Mouse (Mus musculus) common myeloid progenitor, adult 5-6 weeks (primary cell): Measurements from ENCODE around the gene Trim54. TPM values are rescaled to one million over a fixed set of nuclear protein-coding genes. Genes with fewer than 3 reads are reported as not detected.

Source experiments
- ATAC-seq: replicated peaks from 2 replicates; pipeline ENCODE4 v1.8.0; 2016; ENCODE audit warnings: low read depth, mild to moderate bottlenecking, moderate TSS enrichment, inconsistent platforms; ENCODE audit not compliant: poor library complexity, severe bottlenecking
- total RNA-seq: library from RNA; stranded (forward); fragments of 200-1000, 187-1606 nt; gene quantifications from 2 replicates; pipeline ENCODE4 v1.2.3, GENCODE M21; 2017

Gene Trim54
- total RNA-seq, 1 experiment from 2014 or later = not detected

- ATAC-seq = no peak
Measured at GRCm38 (mm10) chr5:31095711-31096480, 20.6 kb upstream of the Trim54 start.

DNA sequence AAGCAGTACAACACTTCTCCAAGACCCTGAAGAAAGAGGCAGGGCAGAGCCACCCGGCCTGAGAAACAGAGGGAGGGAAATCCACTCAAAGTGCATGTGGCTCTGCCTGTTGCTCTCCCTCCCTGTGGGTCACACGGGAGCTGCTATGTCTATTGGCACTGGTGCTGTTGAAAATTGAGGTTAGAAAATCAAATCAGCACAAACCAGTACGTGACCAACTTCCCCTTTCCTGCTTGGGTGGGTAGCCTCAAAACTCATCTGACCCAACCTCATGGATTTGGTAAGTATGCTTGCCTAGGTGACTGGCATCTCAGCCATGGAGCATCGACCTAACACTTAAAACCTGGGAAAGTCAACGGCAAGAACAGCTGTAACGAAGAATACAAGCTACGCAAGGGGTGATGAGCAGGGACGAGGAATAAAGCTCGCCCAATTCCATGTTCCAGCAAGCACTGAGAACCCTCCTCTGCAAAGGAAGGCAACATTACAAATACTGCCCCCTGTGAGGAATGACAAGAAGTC, 10.6 kb upstream of the Trim54 start, which contains the start of gene Dnajc5g:
TSS of gene Dnajc5g (plus strand) at position 472 of the 522 bp plus-strand sequence.
- peak; percentile 73 for ATAC-seq

DNA sequence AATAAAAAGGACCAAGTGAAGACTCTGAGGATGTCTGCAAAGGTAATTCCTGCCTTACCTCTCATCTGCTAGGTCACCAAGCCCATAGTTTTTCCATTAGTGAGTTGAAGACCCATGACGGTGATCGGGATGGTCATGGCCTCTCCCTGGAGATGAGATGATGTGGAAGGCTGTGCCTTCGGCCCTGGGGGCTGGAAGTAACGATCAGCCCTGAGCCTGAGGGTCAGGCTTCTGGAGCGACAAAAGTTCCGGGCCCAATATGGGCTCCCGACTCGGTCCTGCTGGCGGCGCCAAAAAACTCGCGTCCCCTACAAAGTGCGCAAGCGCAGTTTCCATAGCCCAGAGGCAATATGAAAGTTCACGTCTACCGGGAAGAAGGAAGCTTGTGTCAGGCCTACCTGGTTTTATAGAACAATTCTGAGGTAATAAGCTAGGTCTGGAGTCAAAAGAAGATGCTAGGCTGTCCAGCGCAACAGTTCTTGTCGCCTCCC, 8.5 kb upstream of the Trim54 start, which contains the start of gene Slc30a3:
TSS of gene Slc30a3 (minus strand) at position 238 of the 491 bp plus-strand sequence.
- no peak for ATAC-seq

DNA sequence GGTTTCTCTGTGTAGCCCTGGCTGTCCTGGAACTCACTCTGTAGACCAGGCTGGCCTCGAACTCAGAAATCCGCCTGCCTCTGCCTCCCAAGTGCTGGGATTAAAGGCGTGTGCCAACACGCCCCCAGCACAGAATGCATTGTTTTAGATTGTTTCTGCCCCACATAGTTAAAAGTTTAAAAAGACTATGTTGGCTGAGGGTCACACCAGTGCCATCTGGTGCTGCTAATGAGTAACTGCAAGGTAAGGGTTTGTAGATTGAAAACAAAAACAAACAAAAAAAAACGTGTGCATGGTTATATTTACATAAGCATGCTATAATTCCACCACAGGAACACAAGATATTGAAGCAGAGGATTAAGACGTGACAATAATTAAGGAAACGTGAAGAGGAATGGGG, 5.7 kb upstream of the Trim54 start:
- 0 out of 2 replicates have a peak, but pooled peaks have one; percentile 50 for ATAC-seq

DNA sequence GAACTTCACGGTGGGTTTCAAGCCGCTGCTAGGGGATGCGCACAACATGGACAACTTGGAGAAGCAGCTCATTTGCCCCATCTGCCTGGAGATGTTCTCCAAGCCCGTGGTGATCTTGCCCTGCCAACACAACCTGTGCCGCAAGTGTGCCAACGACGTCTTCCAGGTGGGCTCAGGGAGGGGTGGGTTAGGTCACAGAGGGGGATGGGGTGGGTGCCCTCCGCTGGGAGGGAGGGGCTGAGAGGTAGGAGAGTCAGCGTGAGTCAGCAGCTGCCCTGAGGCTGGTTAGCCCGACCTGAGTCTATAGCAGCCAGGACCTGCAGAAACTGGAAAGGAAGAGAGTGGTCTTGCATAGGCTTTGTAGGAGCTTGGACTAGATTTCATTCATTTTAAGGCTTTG, 400 bp downstream of the Trim54 start:
- ATAC-seq = no peak

DNA sequence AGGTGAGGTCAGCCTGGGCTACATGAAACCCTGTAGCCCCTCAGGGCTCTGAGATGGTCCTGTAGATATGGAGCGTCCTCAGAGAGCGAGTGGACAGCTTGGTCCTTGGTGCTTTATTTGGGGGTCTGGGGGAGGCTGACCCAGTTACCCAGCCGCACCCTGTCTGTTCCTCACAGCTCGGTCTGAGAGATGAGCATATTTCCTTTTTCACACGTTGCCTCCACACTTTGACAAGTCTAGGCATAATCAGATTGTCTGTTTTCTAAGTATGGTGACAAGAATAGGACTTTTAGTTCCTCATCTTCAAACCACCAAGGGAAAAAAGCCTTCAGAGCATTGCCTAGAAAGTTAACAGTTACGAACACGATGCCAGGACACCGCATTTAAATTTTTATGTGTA, 4.6 kb downstream of the Trim54 start:
- no peak for ATAC-seq

GRCm38 (mm10) chr5:31123481-31123880, 7.0 kb downstream of the Trim54 start:
- ATAC-seq = no peak

DNA sequence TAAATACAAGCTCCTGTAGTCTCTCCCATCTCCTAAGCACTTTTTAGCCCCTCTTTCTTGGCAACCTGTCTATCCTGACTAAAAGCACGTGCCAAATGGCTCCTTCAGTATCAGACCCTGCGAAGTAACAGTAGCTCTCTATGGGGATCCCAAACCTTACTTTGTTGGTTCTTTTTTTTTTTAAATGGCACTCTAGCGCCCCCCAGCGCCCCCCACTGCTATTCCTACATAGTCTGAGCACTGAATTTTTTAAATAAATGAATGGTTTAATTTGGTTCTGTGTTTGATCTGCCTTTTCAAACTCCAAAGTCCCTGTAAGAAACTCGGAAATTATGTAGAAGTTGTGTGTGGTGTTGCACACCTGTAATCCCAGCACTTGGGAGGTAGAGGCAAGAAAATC, 9.5 kb downstream of the Trim54 start:
- ATAC-seq = no peak

GRCm38 (mm10) chr5:31136730-31137424, 20.4 kb downstream of the Trim54 start:
- ATAC-seq = no peak

GRCm38 (mm10) chr5:31137658-31138057, 21.1 kb downstream of the Trim54 start:
- no peak for ATAC-seq

- peak; percentile 12; the same call in 1 of the 2 replicates for ATAC-seq
Measured at GRCm38 (mm10) chr5:31138241-31138967, 21.9 kb downstream of the Trim54 start, which contains the start of gene Ucn. Gene Ucn, minus strand, starts transcription at chr5:31138829.

DNA sequence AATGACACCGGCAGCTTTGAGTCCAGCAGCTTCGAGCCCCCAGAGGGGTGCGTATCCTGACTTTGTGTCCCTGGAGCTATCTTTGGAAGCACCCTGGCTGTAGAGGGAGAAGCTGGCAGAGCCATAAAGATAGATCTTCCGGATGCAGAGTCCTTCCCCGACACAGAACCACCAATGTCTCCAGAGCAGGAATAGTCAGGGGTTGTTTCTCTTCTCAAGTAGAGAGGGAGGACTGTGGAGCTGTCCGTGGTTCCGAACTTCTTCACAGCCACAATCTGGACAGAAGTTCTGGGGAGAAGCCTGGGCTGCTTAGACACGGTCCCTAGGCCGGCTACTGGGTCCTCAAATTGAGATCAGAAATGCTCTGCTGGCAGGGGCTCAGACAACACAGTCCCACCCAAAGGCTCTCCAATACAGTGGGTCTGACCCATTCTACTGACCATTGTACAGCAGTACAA, 22.5 kb downstream of the Trim54 start:
- ATAC-seq = no peak

- no peak for ATAC-seq
Measured at GRCm38 (mm10) chr5:31149781-31150180, 33.3 kb downstream of the Trim54 start.

GRCm38 (mm10) chr5:31151746-31152145, 35.2 kb downstream of the Trim54 start:
- ATAC-seq = no peak

DNA sequence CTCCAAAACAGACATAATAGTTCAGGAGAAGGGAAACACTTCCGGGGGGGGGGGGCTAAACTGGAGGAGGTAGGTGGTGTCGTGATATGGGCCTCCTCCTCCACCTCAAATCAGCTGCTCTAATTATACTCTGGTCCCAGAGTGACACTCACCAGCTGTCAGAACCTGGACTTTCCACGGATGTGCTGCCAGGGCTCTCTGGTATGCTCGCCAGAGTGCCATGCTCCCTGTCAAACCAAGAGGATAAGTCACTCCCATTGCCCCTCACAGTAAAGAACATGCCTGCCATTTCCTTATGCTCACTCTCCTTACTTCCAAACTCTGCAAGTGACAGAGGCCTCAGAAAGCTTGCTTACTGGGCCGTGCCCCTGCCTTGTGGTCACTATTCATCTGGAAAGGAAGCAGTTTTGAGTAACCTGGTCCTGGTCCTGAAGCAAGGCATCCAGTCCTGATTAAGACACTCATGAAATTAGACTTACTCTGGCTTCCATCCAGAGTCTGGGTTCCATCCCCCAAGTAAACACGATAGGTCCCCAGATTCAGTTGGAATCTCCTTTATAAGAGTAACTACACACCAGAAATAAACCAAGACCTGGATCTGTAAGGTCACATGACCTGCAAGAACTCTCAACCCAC, 37.1 kb downstream of the Trim54 start:
- ATAC-seq = no peak

GRCm38 (mm10) chr5:31154152-31154553, 37.6 kb downstream of the Trim54 start, which contains the start of gene Mpv17:
Gene Mpv17, minus strand, starts transcription at chr5:31154251.
- ATAC-seq = peak; percentile 93

DNA sequence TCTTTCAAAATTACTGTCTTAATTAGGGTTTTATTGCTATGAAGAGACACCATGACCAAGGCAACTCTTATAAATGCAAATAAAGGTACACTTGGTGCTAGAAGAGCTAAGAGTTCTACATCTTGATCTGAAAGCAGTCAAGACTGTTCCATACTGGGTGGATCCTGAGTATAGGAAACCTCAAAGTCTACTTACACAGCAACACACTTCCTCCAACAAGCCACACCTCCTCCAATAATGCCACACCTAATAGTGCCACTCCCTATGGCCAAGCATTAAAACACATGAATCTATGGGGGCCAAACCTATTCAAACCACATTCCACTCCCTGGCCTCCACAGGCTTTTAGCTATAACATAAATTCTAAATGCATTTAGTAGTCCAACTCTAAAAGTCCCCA, 46.0 kb downstream of the Trim54 start:
- 0 out of 2 replicates have a peak, but pooled peaks have one; percentile 47 for ATAC-seq

DNA sequence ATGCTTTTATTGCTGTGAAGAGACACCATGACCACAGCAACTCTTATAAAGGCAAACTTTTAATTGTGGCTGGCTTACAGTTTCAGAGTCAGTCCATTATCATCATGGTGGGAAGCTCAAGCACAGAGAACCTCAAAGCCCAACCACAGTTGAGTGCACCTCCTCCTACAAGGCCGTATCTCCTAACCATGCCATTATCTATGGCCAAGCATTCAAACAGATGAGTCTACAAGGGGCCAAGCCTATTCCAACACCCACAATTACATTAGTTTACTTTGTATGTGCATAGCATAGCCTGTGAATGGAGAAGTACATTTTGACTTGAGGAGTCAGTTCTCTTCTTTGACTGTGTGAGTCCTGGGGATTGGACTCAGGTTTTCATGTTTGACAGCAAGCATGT, 48.4 kb downstream of the Trim54 start:
- ATAC-seq = no peak

GRCm38 (mm10) chr5:31168630-31169029, 52.1 kb downstream of the Trim54 start:
- no peak for ATAC-seq
